Mouse (Mus musculus) bone marrow, adult 2 months (tissue): ENCODE results near the gene Gm17455. TPM values are rescaled to one million over a fixed set of nuclear protein-coding genes. Genes with fewer than 3 reads are reported as not detected.
A peak's percentile ranks its signal among the peaks of the same experiment; 100 is the strongest.

Experiments used
- H3K27ac ChIP-seq: fragments of 200-500 bp; 2 replicates; pipeline ENCODE4 v1.5.1; 2012; ENCODE audit warnings: low read depth, mild to moderate bottlenecking, control low read depth, inconsistent platforms, low read length; ENCODE audit not compliant: control insufficient read depth, poor library complexity, insufficient read depth
- H3K4me1 ChIP-seq: fragments of 200-500 bp; 2 replicates; pipeline ENCODE4 v1.6.1; 2011; ENCODE audit warnings: low read length; ENCODE audit not compliant: control insufficient read depth, insufficient read depth
- H3K4me3 ChIP-seq: fragments of 200-500 bp; replicated peaks from 2 replicates; pipeline ENCODE3; 2011; ENCODE audit warnings: mild to moderate bottlenecking, low read depth, low read length, control low read depth; ENCODE audit not compliant: control insufficient read depth
- CTCF ChIP-seq: fragments of 200-500 bp; IDR thresholded peaks from 2 replicates; pipeline ENCODE4 v1.5.1; 2011; ENCODE audit warnings: low read length, control low read depth; ENCODE audit not compliant: control insufficient read depth, insufficient read depth
- POLR2A ChIP-seq: fragments of 200-500 bp; IDR thresholded peaks from 2 replicates; pipeline ENCODE4 v1.6.1; 2011; ENCODE audit warnings: low read depth, mild to moderate bottlenecking, control low read depth, low read length, borderline replicate concordance; ENCODE audit not compliant: control insufficient read depth
- WGBS: fragments of 180-500 bp; shearing (Covaris S2); methylation state at CpG from one replicate; pipeline ENCODE4 v1.1.7; 2018; 5-methylcytosine and 5-hydroxymethylcytosine counted together
- polyA plus RNA-seq: library from polyadenylated mRNA; stranded (reverse); fragments of >200 nt; gene quantifications from 2 replicates; pipeline ENCODE4 v1.2.4, GENCODE M21; 2011; ENCODE audit warnings: low replicate concordance; ENCODE audit not compliant: missing spikeins, insufficient read depth, insufficient read length

Gm17455 gene
- polyA plus RNA-seq, 1 experiment, result 6.0 TPM

GRCm38 (mm10) chr10:60394936-60395335 is 4.6 kb upstream of the Gm17455 start:
- Histone ChIP-seq H3K4me1 (peaks cover 2% of the 10 kb centered on the region), H3K27ac (no peak overlapping the region), H3K4me3 (no peak overlapping the region)
- WGBS, result 80% methylated on average over 7 of the region's 7 CpGs
- no peak for TF ChIP-seq CTCF
- no peak for TF ChIP-seq POLR2A

GRCm38 (mm10) chr10:60395605-60396004 is 3.9 kb upstream of the Gm17455 start:
- no peak for TF ChIP-seq CTCF
- no peak for TF ChIP-seq POLR2A
- no peak overlapping the region for H3K27ac ChIP-seq
- peaks cover 2% of the 10 kb centered on the region for H3K4me1 ChIP-seq
- H3K4me3 ChIP-seq, result no peak overlapping the region
- WGBS, result 37% methylated on average over 5 of the region's 5 CpGs

- Histone ChIP-seq H3K27ac (no peak overlapping the region), H3K4me1 (no peaks in the 10 kb centered on the region; the same call in 1 of the 2 replicates), H3K4me3 (no peak overlapping the region)
- 41% methylated on average over 10 of the region's 10 CpGs for WGBS
- TF ChIP-seq POLR2A, result no peak
These were observed 1.3 kb upstream of the Gm17455 start for GRCm38 (mm10) chr10:60398051-60398814.

- 80% methylated on average over 11 of the region's 11 CpGs for WGBS
- Histone ChIP-seq H3K4me3 (no peak overlapping the region), H3K27ac (no peak overlapping the region), H3K4me1 (no peaks in the 10 kb centered on the region; the same call in 1 of the 2 replicates)
- TF ChIP-seq CTCF (no peak), POLR2A (no peak)
These were observed 1.2 kb downstream of the Gm17455 start for GRCm38 (mm10) chr10:60400507-60401295.

- TF ChIP-seq POLR2A (no peak), CTCF (no peak)
- 65% methylated on average over 7 of the region's 7 CpGs for WGBS
- Histone ChIP-seq H3K4me3 (no peak overlapping the region), H3K4me1 (no peaks in the 10 kb centered on the region), H3K27ac (no peak overlapping the region)
These were observed 6.1 kb downstream of the Gm17455 start for GRCm38 (mm10) chr10:60405460-60406177.

GRCm38 (mm10) chr10:60407831-60408230 is 8.3 kb downstream of the Gm17455 start:
- peak; percentile 98 for TF ChIP-seq CTCF
- TF ChIP-seq POLR2A, result no peak
- 5% methylated on average over 5 of the region's 5 CpGs for WGBS
- H3K4me1 ChIP-seq, result no peaks in the 10 kb centered on the region

GRCm38 (mm10) chr10:60411794-60412193 is 12.3 kb downstream of the Gm17455 start:
- no peaks in the 10 kb centered on the region for H3K4me1 ChIP-seq
- TF ChIP-seq CTCF (no peak), POLR2A (no peak)
- H3K4me3 ChIP-seq, result no peak overlapping the region
- 59% methylated on average over 5 of the region's 5 CpGs for WGBS
- H3K27ac ChIP-seq, result no peak overlapping the region

More at GRCm38 (mm10) chr10:60407831-60408230, 8.3 kb downstream of the Gm17455 start:
- H3K27ac ChIP-seq, result no peak overlapping the region
- no peak overlapping the region for H3K4me3 ChIP-seq

GRCm38 (mm10) chr10:60413756-60414155 is 14.2 kb downstream of the Gm17455 start:
- WGBS, result 60% methylated on average over 2 of the region's 2 CpGs
- no peak overlapping the region for H3K4me3 ChIP-seq
- no peak overlapping the region for H3K27ac ChIP-seq
- no peak for TF ChIP-seq CTCF
- TF ChIP-seq POLR2A, result no peak
- H3K4me1 ChIP-seq, result no peaks in the 10 kb centered on the region
